Mouse (Mus musculus) midbrain, embryonic 16.5 days (tissue): ENCODE measurements at regions not wholly inside any gene's neighbourhood (a gene's known extent, or its start where the extent isn't known, plus 50 kb on each side); places are given as distances from the start of the nearest gene placed in this dataset.
"Not testable (repeated sequence)": the region's sequence is repeated elsewhere in the genome, so short reads cannot be mapped to it uniquely, and the experiment has no call there.

Source experiments
- ATAC-seq: fragments of 200-750 bp; cut with Nextera tagmentation; 2 replicates; pipeline ENCODE4 v1.8.0; 2017; ENCODE audit warnings: moderate TSS enrichment
- H3K27ac ChIP-seq: fragments of 300-500 bp; sonication (generic); 2 replicates; pipeline ENCODE4 v1.5.1; 2014; ENCODE audit warnings: mild to moderate bottlenecking, low read length, mixed read lengths
- H3K27me3 ChIP-seq: fragments of 300-500 bp; sonication (generic); 2 replicates; pipeline ENCODE4 v1.6.1; 2014; ENCODE audit warnings: low read depth, low read length, mixed read lengths; ENCODE audit not compliant: control insufficient read depth, insufficient read depth
- H3K36me3 ChIP-seq: fragments of 300-500 bp; sonication (generic); 2 replicates; pipeline ENCODE4 v1.6.1; 2014; ENCODE audit warnings: mild to moderate bottlenecking, low read length, moderate library complexity, mixed read lengths; ENCODE audit not compliant: control insufficient read depth, insufficient read depth
- H3K4me1 ChIP-seq: fragments of 300-500 bp; sonication (generic); 2 replicates; pipeline ENCODE4 v1.6.1; 2014; ENCODE audit warnings: mild to moderate bottlenecking, low read length, mixed read lengths; ENCODE audit not compliant: control insufficient read depth, insufficient read depth
- H3K4me2 ChIP-seq: fragments of 300-500 bp; sonication (generic); 2 replicates; pipeline ENCODE4 v1.6.1; 2014; ENCODE audit warnings: mild to moderate bottlenecking, low read length, mixed read lengths
- H3K4me3 ChIP-seq: fragments of 300-500 bp; sonication (generic); 2 replicates; pipeline ENCODE4 v1.5.1; 2014; ENCODE audit warnings: low read depth, mild to moderate bottlenecking, low read length, moderate library complexity, mixed read lengths
- H3K9ac ChIP-seq: fragments of 300-500 bp; sonication (generic); 2 replicates; pipeline ENCODE4 v1.6.1; 2014; ENCODE audit warnings: low read depth, low read length, mixed read lengths
- H3K9me3 ChIP-seq: fragments of 300-500 bp; sonication (generic); replicated peaks from 2 replicates; pipeline ENCODE4 v1.6.1; 2014; ENCODE audit warnings: mild to moderate bottlenecking, low read length, mixed read lengths; ENCODE audit not compliant: control insufficient read depth, poor library complexity, severe bottlenecking
- WGBS: fragments of 180-500 bp; shearing (Covaris S2); extraction: QIAGEN DNeasy Blood & Tissue Kit; methylation state at CpG from one replicate; pipeline ENCODE4 v1.1.7; 2014; 5-methylcytosine and 5-hydroxymethylcytosine counted together

DNA sequence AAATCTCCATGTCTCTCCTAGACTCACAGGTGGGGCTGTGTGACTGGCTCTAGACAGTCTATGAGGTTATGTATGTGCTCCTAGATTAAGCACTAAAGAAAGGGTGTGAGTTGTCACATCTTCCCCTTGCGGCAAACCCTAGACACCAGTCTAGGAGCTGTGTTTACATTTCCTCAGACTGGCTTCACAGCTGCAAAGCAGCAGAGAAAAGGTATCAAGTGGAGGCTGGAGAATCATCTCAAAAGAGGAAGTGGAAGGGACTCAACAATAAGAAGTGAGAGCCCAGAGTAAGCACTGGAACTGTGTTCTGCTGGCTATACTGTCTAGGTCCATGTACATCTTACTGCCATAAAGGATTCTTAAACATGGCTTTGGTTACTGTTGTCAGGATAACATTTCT, 68.1 kb upstream of the Cdk6 start:
- WGBS: 91% methylated on average over 1 of the region's 1 CpGs

GRCm38 (mm10) chr5:3277241-3277640, 64.0 kb upstream of the Cdk6 start:
- not testable (repeated sequence) for H3K9me3 ChIP-seq, ATAC-seq, H3K4me2 ChIP-seq, H3K27me3 ChIP-seq, H3K4me1 ChIP-seq, H3K36me3 ChIP-seq, H3K9ac ChIP-seq, H3K27ac ChIP-seq, H3K4me3 ChIP-seq
- 91% methylated on average over 16 of the region's 16 CpGs for WGBS

More for the DNA sequence above, 68.1 kb upstream of the Cdk6 start:
- not testable (repeated sequence) for ATAC-seq, H3K9ac ChIP-seq, H3K9me3 ChIP-seq, H3K4me1 ChIP-seq, H3K4me3 ChIP-seq, H3K27me3 ChIP-seq, H3K36me3 ChIP-seq, H3K27ac ChIP-seq, H3K4me2 ChIP-seq

DNA sequence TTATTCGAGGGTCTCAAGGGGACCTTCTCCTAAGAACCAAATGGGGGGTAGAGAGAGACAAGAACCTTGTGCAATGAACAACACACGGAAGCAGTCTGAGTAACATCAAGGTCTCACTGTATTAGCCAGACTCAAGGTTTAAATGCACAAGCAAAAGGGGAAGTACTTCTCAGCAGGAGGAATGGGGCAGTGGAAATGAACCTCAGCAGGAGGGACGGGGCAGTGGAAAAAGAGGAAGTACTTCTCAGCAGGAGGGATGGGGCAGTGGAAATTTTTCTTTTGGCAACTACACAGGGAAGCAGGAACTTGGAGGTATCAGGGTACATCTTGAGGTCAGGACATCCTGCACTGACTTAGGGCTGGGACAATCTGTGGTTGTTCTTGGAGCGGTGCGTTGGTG, 62.3 kb upstream of the Cdk6 start:
- H3K27me3 ChIP-seq, H3K4me1 ChIP-seq, H3K4me2 ChIP-seq, H3K9ac ChIP-seq, H3K9me3 ChIP-seq, ATAC-seq, H3K36me3 ChIP-seq, H3K4me3 ChIP-seq, H3K27ac ChIP-seq: not testable (repeated sequence)
- WGBS: 86% methylated on average over 5 of the region's 5 CpGs

DNA sequence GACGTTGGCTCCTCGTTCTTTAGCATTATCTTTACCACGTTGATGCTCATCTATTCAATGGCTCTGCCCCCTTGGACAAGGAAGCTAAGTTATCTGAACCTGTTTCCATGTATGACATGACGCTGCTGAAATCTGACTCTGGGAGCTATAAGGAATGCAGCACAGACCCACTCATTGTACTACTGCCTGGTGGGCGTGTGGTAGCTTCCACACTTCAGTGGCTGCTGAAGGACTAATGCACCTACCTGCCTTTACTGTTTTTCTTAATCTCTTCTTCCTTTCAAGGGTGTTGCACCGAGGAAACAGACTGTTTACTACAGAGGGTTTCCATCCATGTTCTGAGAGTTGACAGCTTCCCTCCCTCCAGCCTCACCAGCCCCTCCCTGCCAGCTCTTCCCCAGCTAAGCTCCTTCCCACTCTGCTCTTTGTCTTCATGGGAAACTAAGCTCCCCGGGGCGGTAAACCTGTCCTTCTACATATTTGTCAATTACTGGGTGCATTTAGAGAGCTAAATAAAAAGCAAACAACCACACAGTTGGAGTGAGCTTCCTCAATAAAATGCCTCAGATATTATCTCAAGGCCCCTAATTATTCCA, 59.3 kb upstream of the Cdk6 start:
- not testable (repeated sequence) for H3K27me3 ChIP-seq, H3K36me3 ChIP-seq, H3K4me3 ChIP-seq, H3K27ac ChIP-seq, H3K4me2 ChIP-seq, ATAC-seq, H3K9ac ChIP-seq, H3K9me3 ChIP-seq, H3K4me1 ChIP-seq
- WGBS: 68% methylated on average over 8 of the region's 8 CpGs

- WGBS: 95% methylated on average over 3 of the region's 3 CpGs
- Histone ChIP-seq H3K4me3 (no peak overlapping the region), H3K27me3 (no peaks in the 10 kb centered on the region), H3K4me1 (no peaks in the 10 kb centered on the region), H3K4me2 (no peak overlapping the region), H3K9ac (no peak overlapping the region), H3K27ac (no peak overlapping the region), H3K36me3 (no peaks in the 10 kb centered on the region), H3K9me3 (no peaks in the 10 kb centered on the region)
- no peak for ATAC-seq
Measured at GRCm38 (mm10) chr5:3283083-3283482, 58.2 kb upstream of the Cdk6 start.

DNA sequence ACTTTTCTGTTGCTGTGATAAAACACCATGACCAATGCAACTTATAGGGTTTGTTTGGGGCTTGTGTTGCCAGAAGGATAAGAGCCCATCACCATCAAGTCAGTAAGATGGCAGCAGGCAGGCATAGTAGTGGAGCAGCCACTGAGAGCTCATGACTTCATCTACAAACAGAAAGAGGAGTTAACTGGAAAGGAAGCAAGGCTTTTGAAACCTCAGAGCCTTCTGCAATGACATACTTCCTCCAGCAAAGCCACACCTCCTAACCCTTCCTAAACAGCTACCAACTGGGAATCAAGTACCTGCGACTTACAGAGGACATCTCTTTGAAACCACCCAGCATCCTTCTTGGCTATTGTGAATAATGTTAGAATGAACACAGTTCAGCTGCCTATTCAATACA, 57.0 kb upstream of the Cdk6 start:
- H3K27ac ChIP-seq, H3K36me3 ChIP-seq, ATAC-seq, H3K4me3 ChIP-seq, H3K9ac ChIP-seq, H3K4me2 ChIP-seq, H3K9me3 ChIP-seq, H3K4me1 ChIP-seq, H3K27me3 ChIP-seq: not testable (repeated sequence)
- WGBS: 100% methylated on average over 1 of the region's 1 CpGs

GRCm38 (mm10) chr5:3289991-3290417, 51.3 kb upstream of the Cdk6 start:
- not testable (repeated sequence) for H3K4me2 ChIP-seq, H3K27ac ChIP-seq, H3K9me3 ChIP-seq, H3K4me1 ChIP-seq, H3K9ac ChIP-seq, H3K36me3 ChIP-seq, H3K27me3 ChIP-seq, H3K4me3 ChIP-seq
- peak; percentile 76 for ATAC-seq
- WGBS: 3% methylated on average over 8 of the region's 8 CpGs
